Mouse (Mus musculus) embryonic fibroblast, embryonic 13.5 days (primary cell): Measurements from ENCODE around the gene Rlbp1. TPM values are rescaled to one million over a fixed set of nuclear protein-coding genes. Genes with fewer than 3 reads are reported as not detected.

ENCODE experiments used
- H3K27ac ChIP-seq: 2 replicates; pipeline ENCODE4 v1.5.1; 2012; ENCODE audit warnings: low read length, control low read depth, inconsistent platforms; ENCODE audit not compliant: insufficient read depth
- H3K4me1 ChIP-seq: 2 replicates; pipeline ENCODE4 v1.6.1; 2011; ENCODE audit warnings: low read length; ENCODE audit not compliant: control insufficient read depth, insufficient read depth
- H3K4me3 ChIP-seq: 2 replicates; pipeline ENCODE4 v1.5.1; 2011; ENCODE audit warnings: mild to moderate bottlenecking, control low read depth, low read length; ENCODE audit not compliant: insufficient read depth
- CTCF ChIP-seq: IDR thresholded peaks from 2 replicates; pipeline ENCODE4 v1.5.1; 2011; ENCODE audit warnings: mild to moderate bottlenecking, control low read depth, low read length, moderate library complexity, borderline replicate concordance; ENCODE audit not compliant: insufficient read depth
- POLR2A ChIP-seq: IDR thresholded peaks from 2 replicates; pipeline ENCODE4 v1.6.1; 2011; ENCODE audit warnings: low read depth, mild to moderate bottlenecking, control low read depth, low read length, moderate library complexity
- polyA plus RNA-seq: library from polyadenylated mRNA; stranded (reverse); fragments of >200 nt; gene quantifications from 2 replicates; pipeline ENCODE4 v1.2.4, GENCODE M21; 2011; ENCODE audit warnings: low read depth; ENCODE audit not compliant: missing spikeins, insufficient read length

The Rlbp1 gene
- polyA plus RNA-seq, 1 experiment: not detected

GRCm38 (mm10) chr7:79395186-79395585, 8.3 kb upstream of the Rlbp1 start:
- TF ChIP-seq CTCF: no peak
- TF ChIP-seq POLR2A: no peak
- H3K4me3 ChIP-seq: no peak overlapping the region
- no peak overlapping the region for H3K27ac ChIP-seq
- H3K4me1 ChIP-seq: no peaks in the 10 kb centered on the region

- H3K4me1 ChIP-seq: no peaks in the 10 kb centered on the region
- no peak overlapping the region for H3K4me3 ChIP-seq
- H3K27ac ChIP-seq: no peak overlapping the region
- TF ChIP-seq CTCF (no peak), POLR2A (no peak)
These were observed 7.8 kb upstream of the Rlbp1 start for GRCm38 (mm10) chr7:79394666-79395065.

GRCm38 (mm10) chr7:79393924-79394323, 7.1 kb upstream of the Rlbp1 start:
- H3K27ac ChIP-seq: no peak overlapping the region
- H3K4me1 ChIP-seq: no peaks in the 10 kb centered on the region
- no peak overlapping the region for H3K4me3 ChIP-seq
- TF ChIP-seq POLR2A: no peak
- no peak for TF ChIP-seq CTCF

DNA sequence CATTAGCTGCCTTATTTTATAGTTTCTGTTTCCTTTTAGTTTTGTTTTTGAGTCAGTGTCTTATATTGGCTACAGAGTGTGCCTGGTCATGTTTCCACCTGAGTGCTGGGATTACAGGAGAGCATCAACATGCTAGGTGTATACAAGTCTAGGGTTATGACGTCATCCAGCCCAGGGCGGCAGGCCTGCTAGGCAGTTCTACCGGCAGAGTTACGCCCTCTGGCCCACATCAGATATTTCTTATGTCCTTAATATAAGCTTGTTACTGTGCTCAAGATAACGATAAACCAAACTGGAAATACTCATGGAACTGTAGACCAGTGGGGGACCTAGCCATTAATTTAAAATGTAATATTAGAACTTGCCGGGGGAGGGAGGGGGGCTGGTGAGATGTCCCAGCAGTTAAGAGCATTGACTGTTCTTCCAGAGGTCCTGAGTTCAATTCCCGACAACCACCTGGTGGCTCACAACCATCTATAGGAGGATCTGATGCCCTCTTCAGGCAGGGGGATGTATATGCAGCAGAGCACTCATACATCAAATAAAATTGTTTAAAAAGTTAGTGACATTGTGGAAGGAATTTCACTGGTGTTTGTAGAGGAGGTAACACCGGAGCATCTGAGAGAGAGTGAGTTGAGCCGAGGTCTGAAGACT, 6.1 kb upstream of the Rlbp1 start:
- no peaks in the 10 kb centered on the region for H3K4me1 ChIP-seq
- H3K27ac ChIP-seq: no peak overlapping the region
- TF ChIP-seq POLR2A (no peak), CTCF (no peak)
- peak overlapping the region; percentile 30 for H3K4me3 ChIP-seq

- Histone ChIP-seq H3K4me1 (no peaks in the 10 kb centered on the region), H3K4me3 (peak within 1 kb of the TSS; percentile 77), H3K27ac (no peak within 1 kb of the TSS)
- TF ChIP-seq POLR2A (peak; percentile 60), CTCF (no peak)
These were observed 5.2 kb upstream of the Rlbp1 start, which contains the start of gene Fanci for GRCm38 (mm10) chr7:79391883-79392649. Fanci (plus strand) TSS chr7:79391929.

GRCm38 (mm10) chr7:79391471-79391870, 4.6 kb upstream of the Rlbp1 start:
- Histone ChIP-seq H3K4me3 (peak overlapping the region; percentile 77), H3K4me1 (no peaks in the 10 kb centered on the region), H3K27ac (no peak overlapping the region)
- TF ChIP-seq CTCF (no peak), POLR2A (no peak)

GRCm38 (mm10) chr7:79390141-79390708, 3.4 kb upstream of the Rlbp1 start:
- no peak overlapping the region for H3K27ac ChIP-seq
- TF ChIP-seq POLR2A (no peak), CTCF (no peak)
- H3K4me3 ChIP-seq: no peak overlapping the region
- H3K4me1 ChIP-seq: no peaks in the 10 kb centered on the region

DNA sequence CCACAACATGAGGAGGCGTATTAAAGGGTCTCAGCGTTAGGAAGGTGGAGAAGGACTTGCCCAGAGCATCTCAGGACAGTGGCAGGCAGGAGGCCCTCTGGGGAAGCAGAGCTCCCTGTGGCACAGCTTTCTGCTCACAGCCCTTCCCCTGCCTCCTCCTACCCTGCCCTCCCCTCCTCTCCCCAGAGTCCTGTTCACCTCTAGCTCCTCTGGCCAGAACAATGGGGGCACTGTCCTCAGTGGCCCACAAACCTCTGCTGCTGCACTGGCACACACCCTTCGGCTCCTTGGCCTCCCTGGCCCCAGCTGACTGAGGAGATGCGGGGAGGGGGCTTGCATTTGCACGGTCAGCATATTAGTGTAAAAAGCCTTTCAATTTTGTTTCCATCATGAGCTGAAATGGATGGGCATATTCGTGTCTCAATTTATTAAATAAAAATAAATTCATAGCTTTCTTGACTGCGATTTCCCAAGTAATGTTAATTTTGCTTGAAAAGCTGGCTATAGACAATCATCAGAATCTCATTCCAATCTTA, 1.9 kb upstream of the Rlbp1 start:
- no peak overlapping the region for H3K27ac ChIP-seq
- TF ChIP-seq POLR2A (no peak), CTCF (no peak)
- H3K4me3 ChIP-seq: no peak overlapping the region
- no peaks in the 10 kb centered on the region for H3K4me1 ChIP-seq

GRCm38 (mm10) chr7:79387991-79388390, 1.1 kb upstream of the Rlbp1 start:
- H3K4me1 ChIP-seq: no peaks in the 10 kb centered on the region
- no peak overlapping the region for H3K4me3 ChIP-seq
- H3K27ac ChIP-seq: no peak overlapping the region
- no peak for TF ChIP-seq CTCF
- no peak for TF ChIP-seq POLR2A

GRCm38 (mm10) chr7:79387140-79387539, 292 bp upstream of the Rlbp1 start:
- H3K4me1 ChIP-seq: no peaks in the 10 kb centered on the region
- no peak overlapping the region for H3K4me3 ChIP-seq
- TF ChIP-seq CTCF: no peak
- TF ChIP-seq POLR2A: no peak
- H3K27ac ChIP-seq: no peak overlapping the region
